In the genomic region with DNA sequence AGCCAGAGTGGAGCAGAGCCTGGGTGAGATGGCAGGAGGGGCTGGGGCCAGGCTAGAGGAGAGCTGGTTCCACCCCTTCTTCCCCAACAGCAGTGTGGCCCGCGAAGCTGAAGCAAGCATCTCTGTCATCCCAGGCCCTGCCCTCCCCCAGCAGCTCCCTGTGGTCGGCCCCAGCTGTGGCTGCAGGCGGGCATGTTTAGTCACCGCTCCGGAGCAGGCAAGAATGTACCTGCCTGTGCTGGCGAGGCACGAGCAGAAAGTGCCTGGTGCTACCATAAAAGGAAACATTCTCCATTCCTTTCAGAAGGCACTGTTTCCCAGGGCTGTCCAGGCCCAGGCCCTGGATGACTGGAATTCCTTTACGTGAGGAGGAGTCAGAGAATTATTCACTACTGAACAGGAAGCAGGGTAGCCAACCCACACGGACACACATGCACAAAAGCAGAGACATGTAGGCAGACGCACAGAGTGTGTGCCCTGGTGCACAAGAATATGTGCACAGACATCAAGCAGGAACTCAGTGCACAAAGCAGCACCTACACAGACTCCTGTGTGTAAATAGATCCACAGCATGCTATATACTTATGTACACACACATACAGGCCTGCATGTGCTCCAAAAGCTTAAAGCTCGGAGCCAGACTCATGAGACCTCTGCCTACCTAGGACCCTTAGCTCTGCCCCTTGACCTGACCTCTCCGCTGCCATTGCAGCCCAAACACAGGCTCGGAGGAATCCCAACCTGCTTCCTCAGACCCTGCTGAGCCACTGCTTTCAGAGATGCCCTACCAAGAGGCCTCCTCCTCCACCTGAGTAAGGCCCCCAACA, we compare ENCODE assay signal across 8 mouse cellular contexts. TPM values are rescaled to one million over a fixed set of nuclear protein-coding genes. Genes with fewer than 3 reads are reported as not detected.
DNase-seq lines count a peak whose midpoint lies in the region; ATAC-seq and TF ChIP-seq lines count a peak whose summit lies in the region.

No protein-coding gene starts in this region.

- WGBS in lung, adult 2 months: 15% methylated on average over 14 of the region's 14 CpGs
- 22% methylated on average over 14 of the region's 14 CpGs for WGBS in neural tube, embryonic 14.5 days

- H3K27me3 ChIP-seq in neural tube, embryonic 14.5 days (ENCODE audit: control insufficient read depth, insufficient read depth, low read length): no peaks in the 10 kb centered on the region

- intact Hi-C loops in left cerebral cortex, adult 2 months (cut with DNase I): no loop called here
- intact Hi-C loops in left cerebral cortex, postnatal 4 days (cut with DNase I): no loop called here

- no peak for TF ChIP-seq POLR2A in bone marrow macrophage, adult 2 months (IDR thresholded peaks at IDR 0.05; ENCODE audit: borderline replicate concordance, low read depth, low read length)
- TF ChIP-seq POLR2A in lung, adult 2 months (IDR thresholded peaks at IDR 0.05; ENCODE audit: borderline replicate concordance, extremely low read depth, low read depth, low read length): no peak

- peaks cover 63% of the 10 kb centered on the region for H3K4me1 ChIP-seq in bone marrow macrophage, adult 2 months (ENCODE audit: control insufficient read depth, insufficient read depth, low read length)
- peaks cover 42% of the 10 kb centered on the region for H3K4me1 ChIP-seq in lung, adult 2 months (ENCODE audit: control insufficient read depth, insufficient read depth, low read length)
- H3K4me1 ChIP-seq in neural tube, embryonic 14.5 days (ENCODE audit: control insufficient read depth, insufficient read depth, low read length): no peaks in the 10 kb centered on the region

- no peak overlapping the region for H3K4me2 ChIP-seq in neural tube, embryonic 14.5 days (ENCODE audit: low read depth, low read length)

- 0 out of 2 replicates have a peak overlapping the region, but pooled peaks have one; percentile 26 for H3K9ac ChIP-seq in neural tube, embryonic 14.5 days (replicated peaks; ENCODE audit: low read depth, low read length)

- no peaks in the 10 kb centered on the region for H3K36me3 ChIP-seq in neural tube, embryonic 14.5 days (ENCODE audit: control insufficient read depth, insufficient read depth, low read length)

- peak; percentile 58; the same call in 1 of the 2 replicates for ATAC-seq in neural tube, embryonic 14.5 days (ENCODE audit: low read depth)

- no peak overlapping the region for H3K4me3 ChIP-seq in left cerebral cortex, adult 2 months
- H3K4me3 ChIP-seq in bone marrow macrophage, adult 2 months (ENCODE audit: insufficient read depth, low read length): no peak overlapping the region
- H3K4me3 ChIP-seq in lung, adult 2 months (replicated peaks; ENCODE audit: extremely low read depth, low read depth, low read length): no peak overlapping the region
- H3K4me3 ChIP-seq in neural tube, embryonic 14.5 days (ENCODE audit: low read depth, low read length): no peak overlapping the region

- peak overlapping the region; percentile 86 for H3K27ac ChIP-seq in left cerebral cortex, adult 2 months
- peak overlapping the region; percentile 45 for H3K27ac ChIP-seq in bone marrow macrophage, adult 2 months (ENCODE audit: insufficient read depth, low read depth, low read length)
- peak overlapping the region; percentile 6 for H3K27ac ChIP-seq in neural tube, embryonic 14.5 days (ENCODE audit: low read depth, low read length)

- DNase-seq in left cerebral cortex, adult 2 months (ENCODE audit: extremely low spot score in 1 of 2, low spot score in 2 of 2): peak; percentile 44 to 52
- DNase-seq in left cerebral cortex, postnatal 4 days: no peak
- peak; percentile 36 to 42 for DNase-seq in gastrocnemius, postnatal 4 days (ENCODE audit: low spot score in 2 of 2)
- DNase-seq in kidney, adult 18-20 months: peak; percentile 69
- peak; percentile 58 for DNase-seq in lung, adult 2 months
- DNase-seq in frontal cortex, postnatal 25 days (ENCODE audit: low spot score in 2 of 2): no peak

- no peak for TF ChIP-seq CTCF in left cerebral cortex, adult 2 months (IDR thresholded peaks at IDR 0.05)
- TF ChIP-seq CTCF in bone marrow macrophage, adult 2 months (IDR thresholded peaks at IDR 0.05; ENCODE audit: low read depth, low read length): no peak
- no peak for TF ChIP-seq CTCF in lung, adult 2 months (IDR thresholded peaks at IDR 0.05; ENCODE audit: insufficient read depth, low read length)

- H3K9me3 ChIP-seq in neural tube, embryonic 14.5 days (ENCODE audit: control insufficient read depth, low read length): no peaks in the 10 kb centered on the region

RNA-seq across cellular contexts. Expression of a gene that starts 42.1 kb away (rescaled TPM):
- total RNA-seq in left cerebral cortex, adult 2 months (2021): 1 to 10 TPM; 5.1 to 5.8 TPM
- total RNA-seq in left cerebral cortex, postnatal 4 days (2021): under 1 TPM; 0.48 to 0.97 TPM
- not detected in 2 replicates for polyA plus RNA-seq in bone marrow macrophage, adult 2 months (2012; ENCODE audit: insufficient read depth, insufficient read length, missing spikeins)
- under 1 TPM in 1 of 2 experiments, not detected in 1; 0.21 TPM for total RNA-seq in gastrocnemius, postnatal 4 days (2021)
- polyA plus RNA-seq in lung, adult 2 months (2012; rRNA removed): 0.05 TPM in 1 of 2 replicates, not detected in the other
- polyA plus RNA-seq in neural tube, embryonic 14.5 days (2014; fragmentation: Nextera tagmentation; extraction: Ambion mirVana): 0.07 TPM in 1 of 2 replicates, not detected in the other

RNA-seq across cellular contexts. Expression of a gene that starts 43.1 kb away (rescaled TPM):
- total RNA-seq in left cerebral cortex, adult 2 months (2021): 10 to 100 TPM; 81.2 to 91.4 TPM
- 10 to 100 TPM; 59.5 to 63.4 TPM for total RNA-seq in left cerebral cortex, postnatal 4 days (2021)
- 170 and 194 TPM in 2 replicates for polyA plus RNA-seq in bone marrow macrophage, adult 2 months (2012; ENCODE audit: insufficient read depth, insufficient read length, missing spikeins)
- total RNA-seq in gastrocnemius, postnatal 4 days (2021): 100 to 1,000 TPM; 171 to 187 TPM
- polyA plus RNA-seq in lung, adult 2 months (2012; rRNA removed): 133 and 162 TPM in 2 replicates
- 9.5 and 13.8 TPM in 2 replicates for polyA plus RNA-seq in neural tube, embryonic 14.5 days (2014; fragmentation: Nextera tagmentation; extraction: Ambion mirVana)

Comparison
In these comparisons a context has a peak if more than half of its experiments do, and no peak if none do; other contexts are left out.
1. DNase-seq: peak in left cerebral cortex, adult 2 months (2 of 2), gastrocnemius, postnatal 4 days (2 of 2), kidney, adult 18-20 months (single experiment) and lung, adult 2 months (single experiment); none in left cerebral cortex, postnatal 4 days (single experiment) and frontal cortex, postnatal 25 days (0 of 2).
2. H3K27ac ChIP-seq: peak in every context shown above with its lines; median percentile 86 in left cerebral cortex, adult 2 months; 45 in bone marrow macrophage, adult 2 months; 6 in neural tube, embryonic 14.5 days.